Mouse (Mus musculus) limb, embryonic 14.5 days (tissue): Measurements from ENCODE around the gene Large2. TPM values are rescaled to one million over a fixed set of nuclear protein-coding genes. Genes with fewer than 3 reads are reported as not detected.
A peak's percentile ranks its signal among the peaks of the same experiment; 100 is the strongest.

Source experiments
- ATAC-seq: fragments of 200-750 bp; cut with Nextera tagmentation; 2 replicates; pipeline ENCODE4 v1.8.0; 2017; ENCODE audit warnings: low read depth, moderate number of reproducible peaks, moderate TSS enrichment; ENCODE audit not compliant: low FRiP score
- DNase-seq: peaks from one replicate; pipeline ENCODE4 v3.0.0-alpha.2; 2015; ENCODE audit warnings: low spot score
- H3K27ac ChIP-seq: fragments of 300-500 bp; sonication (generic); replicated peaks from 2 replicates; pipeline ENCODE4 v1.5.1; 2014; ENCODE audit warnings: low read depth, mild to moderate bottlenecking, low read length, moderate library complexity, mixed read lengths
- H3K27me3 ChIP-seq: fragments of 300-500 bp; sonication (generic); 2 replicates; pipeline ENCODE4 v1.6.1; 2014; ENCODE audit warnings: low read length, mixed read lengths; ENCODE audit not compliant: control insufficient read depth, insufficient read depth
- H3K36me3 ChIP-seq: fragments of 300-500 bp; sonication (generic); 2 replicates; pipeline ENCODE4 v1.6.1; 2014; ENCODE audit warnings: mild to moderate bottlenecking, low read length, moderate library complexity, mixed read lengths; ENCODE audit not compliant: control insufficient read depth, insufficient read depth
- H3K4me1 ChIP-seq: fragments of 300-500 bp; sonication (generic); 2 replicates; pipeline ENCODE4 v1.6.1; 2014; ENCODE audit warnings: antibody characterized with exemption, low read length, mixed read lengths; ENCODE audit not compliant: control insufficient read depth, insufficient read depth
- H3K4me2 ChIP-seq: fragments of 300-500 bp; sonication (generic); replicated peaks from 2 replicates; pipeline ENCODE4 v1.6.1; 2014; ENCODE audit warnings: low read depth, mild to moderate bottlenecking, low read length, moderate library complexity; ENCODE audit not compliant: severe bottlenecking
- H3K4me3 ChIP-seq: fragments of 300-500 bp; sonication (generic); replicated peaks from 2 replicates; pipeline ENCODE4 v1.5.1; 2014; ENCODE audit warnings: low read length
- H3K9ac ChIP-seq: fragments of 300-500 bp; sonication (generic); 2 replicates; pipeline ENCODE4 v1.6.1; 2014; ENCODE audit warnings: mild to moderate bottlenecking, low read depth, low read length, moderate library complexity; ENCODE audit not compliant: severe bottlenecking
- H3K9me3 ChIP-seq: fragments of 300-500 bp; sonication (generic); 2 replicates; pipeline ENCODE4 v1.6.1; 2016; ENCODE audit warnings: low read length; ENCODE audit not compliant: control insufficient read depth
- POLR2A ChIP-seq: fragments of 200-500 bp; IDR thresholded peaks from 2 replicates; pipeline ENCODE4 v1.8.0; 2012; ENCODE audit warnings: inconsistent platforms, mild to moderate bottlenecking, moderate library complexity, borderline replicate concordance; ENCODE audit not compliant: insufficient read depth, insufficient read length; ENCODE audit errors: extremely low read depth
- WGBS: fragments of 180-500 bp; shearing (Covaris S2); extraction: QIAGEN DNeasy Blood & Tissue Kit; methylation state at CpG from one replicate; pipeline ENCODE4 v1.1.7; 2014; 5-methylcytosine and 5-hydroxymethylcytosine counted together
- polyA plus RNA-seq, 2 experiments: library from polyadenylated mRNA; depleted of rRNA in 1 of 2; stranded (reverse) in 1 of 2; unstranded in 1 of 2; fragments of >200 nt; fragmentation: Nextera tagmentation in 1 of 2; extraction: Ambion mirVana in 1 of 2; gene quantifications; 2 replicates each; pipeline versions ENCODE4 v1.2.1 to v1.2.3; 2012 to 2014

The Large2 gene
- polyA plus RNA-seq, 2 experiments, result 16.3 to 32.7 TPM

DNA sequence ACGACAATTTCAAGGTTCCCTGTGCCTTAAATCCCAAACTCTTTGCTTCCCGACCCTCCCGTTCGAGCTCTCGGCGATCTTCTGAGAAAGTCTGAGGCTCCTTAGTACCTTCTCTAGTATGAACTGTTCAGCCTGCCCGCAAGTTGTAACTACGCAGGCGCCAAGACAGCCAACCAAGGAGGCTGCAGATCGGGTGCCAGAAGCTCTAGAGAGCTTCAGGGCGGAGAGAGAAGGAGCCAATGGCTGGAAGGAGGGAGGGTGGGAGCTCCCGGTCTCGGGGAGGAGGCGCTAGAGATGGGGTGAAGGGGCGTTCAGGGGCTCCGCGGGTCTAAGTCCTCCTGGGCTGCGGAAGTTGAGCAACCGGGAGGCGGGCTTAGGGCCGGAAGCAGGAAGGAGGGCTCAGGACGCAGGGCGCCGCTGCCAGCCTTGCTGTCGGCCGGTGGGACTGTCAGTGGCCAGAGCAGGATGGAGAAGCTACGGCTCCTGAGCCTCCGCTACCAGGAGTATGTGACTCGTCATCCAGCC, 492 bp upstream of the Large2 start:
- ATAC-seq (peak; percentile 93), DNase-seq (peak; percentile 98)
- no peaks in the 10 kb centered on the region for H3K9me3 ChIP-seq
- H3K9ac ChIP-seq, result peak overlapping the region; percentile 58
- H3K4me3 ChIP-seq, result peak overlapping the region; percentile 63
- no peaks in the 10 kb centered on the region; the same call in 1 of the 2 replicates for H3K27me3 ChIP-seq
- peaks cover 30% of the 10 kb centered on the region for H3K4me1 ChIP-seq
- H3K4me2 ChIP-seq, result peak overlapping the region; percentile 99
- H3K27ac ChIP-seq, result peak overlapping the region; percentile 83
- TF ChIP-seq POLR2A, result no peak
- WGBS, result 0% methylated on average over 25 of the region's 29 CpGs
- peaks cover 15% of the 10 kb centered on the region for H3K36me3 ChIP-seq

DNA sequence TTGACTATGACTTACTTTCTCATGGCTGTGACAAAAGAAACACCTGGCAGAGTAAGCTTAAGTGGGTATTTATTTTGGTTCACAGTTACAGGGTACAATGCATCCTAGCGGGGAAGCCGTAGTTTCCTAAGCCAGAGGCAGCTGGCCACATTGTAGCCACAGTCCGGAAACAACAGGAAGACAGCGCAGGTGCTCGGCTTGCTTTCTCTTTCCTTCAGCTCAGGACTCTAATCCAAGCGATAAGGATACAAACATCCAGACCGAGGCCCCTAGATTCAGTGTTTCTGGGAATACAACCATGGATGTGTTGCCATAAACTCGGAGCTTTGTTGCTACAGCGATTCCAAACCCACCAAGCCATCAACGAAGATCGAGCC, 1.2 kb downstream of the Large2 start:
- TF ChIP-seq POLR2A, result no peak
- peaks cover under 1% of the 10 kb centered on the region; the same call in 1 of the 2 replicates for H3K36me3 ChIP-seq
- H3K27ac ChIP-seq, result no peak overlapping the region
- DNase-seq, result no peak
- no peaks in the 10 kb centered on the region; the same call in 1 of the 2 replicates for H3K27me3 ChIP-seq
- H3K4me1 ChIP-seq, result peaks cover 35% of the 10 kb centered on the region
- no peak overlapping the region for H3K9ac ChIP-seq
- 77% methylated on average over 11 of the region's 11 CpGs for WGBS
- H3K9me3 ChIP-seq, result no peaks in the 10 kb centered on the region
- H3K4me2 ChIP-seq, result no peak overlapping the region
- ATAC-seq, result no peak
- H3K4me3 ChIP-seq, result no peak overlapping the region

DNA sequence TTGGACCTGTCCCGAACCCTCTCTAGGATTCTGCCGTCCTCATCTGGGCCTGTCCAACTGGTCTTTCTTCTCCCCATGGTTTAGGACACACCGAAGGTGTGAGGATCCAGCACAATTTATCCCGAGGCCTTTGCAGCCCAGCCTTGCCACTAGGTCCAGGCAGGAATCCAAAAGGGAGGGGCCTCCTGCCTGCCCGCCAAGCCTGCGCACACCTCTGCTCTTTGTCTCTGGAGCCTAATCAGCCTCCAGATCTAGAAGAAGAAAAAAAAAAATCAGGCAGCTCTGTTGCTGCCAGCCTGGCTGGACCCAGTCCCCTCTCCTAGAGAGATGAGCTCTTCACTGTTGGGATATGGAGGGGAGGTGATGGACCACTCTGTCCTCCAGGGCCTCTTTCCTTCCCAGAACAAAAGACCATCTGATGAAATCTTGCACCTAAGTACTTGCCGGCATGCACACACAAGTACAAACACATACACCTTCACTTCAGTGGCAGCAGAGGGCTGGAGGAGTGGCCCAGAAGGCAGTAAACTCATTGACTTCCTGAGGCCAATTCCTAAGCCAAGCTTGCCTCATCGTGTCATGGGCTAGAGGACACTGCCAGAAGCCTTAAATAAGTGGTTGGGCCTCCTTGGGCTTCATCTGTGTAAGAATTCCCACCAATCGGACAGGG, 1.8 kb downstream of the Large2 start:
- no peak overlapping the region for H3K9ac ChIP-seq
- H3K27ac ChIP-seq, result no peak overlapping the region

DNA sequence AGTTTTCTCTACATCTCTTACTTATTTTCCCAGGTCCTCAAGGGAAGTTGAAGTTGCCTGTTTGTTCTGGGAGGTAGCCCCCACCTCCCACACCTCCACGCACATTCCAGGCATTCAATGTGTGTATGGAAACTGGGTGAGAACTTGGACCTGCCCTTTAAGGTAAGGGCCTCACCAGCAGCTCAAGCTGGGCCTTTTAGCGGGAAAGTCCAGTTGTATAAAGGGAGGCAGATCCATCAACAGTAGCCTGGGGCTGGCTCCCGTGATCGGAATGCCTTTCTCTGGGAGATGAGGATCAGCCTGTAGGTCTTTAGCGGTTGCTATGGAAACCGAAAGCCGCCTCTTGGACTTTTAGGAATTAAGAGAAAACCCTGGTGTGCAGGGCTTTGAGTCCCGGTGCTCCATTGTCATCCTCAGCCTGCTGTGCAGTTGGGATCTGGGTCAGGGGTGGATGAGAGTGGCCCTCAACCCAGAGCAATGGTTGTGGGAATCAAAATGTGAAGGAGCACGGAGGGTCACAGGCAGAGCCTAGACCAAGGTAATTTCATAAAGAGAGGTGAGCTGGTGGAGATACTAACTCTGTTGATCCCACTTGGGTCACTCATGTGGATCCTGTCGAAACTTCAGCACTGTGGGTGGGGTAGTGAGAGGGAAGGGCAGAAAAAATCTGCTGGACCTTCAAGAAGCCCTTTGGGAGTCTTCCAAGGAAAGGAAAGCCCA, 2.5 kb downstream of the Large2 start:
- no peak for TF ChIP-seq POLR2A
- H3K4me3 ChIP-seq, result no peak overlapping the region
- H3K9me3 ChIP-seq, result no peaks in the 10 kb centered on the region
- 0 out of 2 replicates have a peak, but pooled peaks cover under 1% of the 10 kb centered on the region for H3K36me3 ChIP-seq
- H3K9ac ChIP-seq, result no peak overlapping the region
- H3K27me3 ChIP-seq, result no peaks in the 10 kb centered on the region; the same call in 1 of the 2 replicates
- ATAC-seq (no peak), DNase-seq (no peak)
- no peak overlapping the region; the same call in 1 of the 2 replicates for H3K4me2 ChIP-seq
- no peak overlapping the region; the same call in 1 of the 2 replicates for H3K27ac ChIP-seq
- 27% methylated on average over 10 of the region's 10 CpGs for WGBS
- H3K4me1 ChIP-seq, result peaks cover 35% of the 10 kb centered on the region

More for the DNA sequence above, 1.8 kb downstream of the Large2 start:
- H3K36me3 ChIP-seq, result no peaks in the 10 kb centered on the region; the same call in 1 of the 2 replicates
- DNase-seq (no peak), ATAC-seq (no peak)
- H3K4me1 ChIP-seq, result peaks cover 35% of the 10 kb centered on the region
- no peak for TF ChIP-seq POLR2A
- H3K4me3 ChIP-seq, result no peak overlapping the region
- no peaks in the 10 kb centered on the region for H3K9me3 ChIP-seq
- H3K27me3 ChIP-seq, result no peaks in the 10 kb centered on the region; the same call in 1 of the 2 replicates
- 49% methylated on average over 9 of the region's 9 CpGs for WGBS
- no peak overlapping the region for H3K4me2 ChIP-seq

DNA sequence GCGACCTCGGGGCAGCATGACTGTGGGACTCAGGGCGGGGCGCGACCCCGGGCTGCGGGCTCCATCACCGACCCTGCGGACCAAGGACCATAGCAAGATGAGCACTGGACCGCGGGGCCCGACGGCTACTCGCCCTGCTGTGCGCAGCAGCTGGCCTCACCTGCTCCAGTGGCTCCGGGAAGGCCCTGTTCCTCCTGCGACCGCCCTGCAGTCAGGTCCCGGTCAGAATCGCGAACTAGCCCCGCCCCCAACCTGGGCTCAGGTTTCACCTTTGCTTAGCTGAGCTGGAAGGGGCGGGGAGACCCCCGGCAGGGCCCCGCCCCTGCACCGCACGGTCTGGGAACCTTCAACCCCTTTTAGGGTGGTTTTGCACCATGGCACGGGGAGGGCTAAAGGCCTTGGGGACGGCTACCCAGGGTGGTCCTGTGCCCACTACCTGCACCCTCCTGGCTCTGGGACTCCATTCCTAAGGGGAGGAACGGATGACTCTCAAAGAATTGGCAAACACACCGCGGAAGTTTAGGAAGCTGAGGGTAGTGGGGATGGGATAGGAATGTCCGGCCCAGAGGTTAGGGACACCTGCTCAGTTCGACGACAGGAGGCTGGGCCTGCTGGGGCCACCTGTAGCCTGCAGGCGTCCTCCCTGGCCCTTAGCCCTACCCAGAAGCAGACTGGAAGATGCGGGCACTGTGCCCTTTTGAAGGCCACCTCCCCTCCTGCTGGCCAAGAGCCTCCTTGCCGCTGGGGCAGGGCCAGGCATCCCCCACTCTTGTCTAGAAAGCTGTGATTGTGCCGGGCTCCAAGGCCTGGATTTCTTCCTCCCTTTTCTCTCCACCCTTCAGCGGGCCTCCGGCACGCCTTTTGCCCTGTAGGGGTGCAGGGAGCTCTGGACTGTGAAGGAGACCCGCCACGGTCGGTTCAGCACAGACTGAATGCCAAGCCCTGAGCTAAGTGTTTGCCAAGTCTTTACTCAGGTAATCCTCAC, 3.6 kb downstream of the Large2 start:
- ATAC-seq, result peak; percentile 19; the same call in 1 of the 2 replicates
- no peaks in the 10 kb centered on the region for H3K9me3 ChIP-seq
- H3K27me3 ChIP-seq, result no peaks in the 10 kb centered on the region; the same call in 1 of the 2 replicates
- 4% methylated on average over 43 of the region's 45 CpGs for WGBS
- H3K4me1 ChIP-seq, result peaks cover 32% of the 10 kb centered on the region
- H3K4me2 ChIP-seq, result peak overlapping the region; percentile 90
- H3K9ac ChIP-seq, result peak overlapping the region; percentile 61
- DNase-seq, result peak; percentile 60
- peak overlapping the region; percentile 58 for H3K27ac ChIP-seq
- no peak for TF ChIP-seq POLR2A
- peaks cover 11% of the 10 kb centered on the region; the same call in 1 of the 2 replicates for H3K36me3 ChIP-seq
- H3K4me3 ChIP-seq, result peak overlapping the region; percentile 45
